Mouse (Mus musculus) embryonic facial prominence, embryonic 10.5 days (tissue): ENCODE results near the gene Sorbs1. TPM values are rescaled to one million over a fixed set of nuclear protein-coding genes. Genes with fewer than 3 reads are reported as not detected.

Source experiments
- DNase-seq: peaks from one replicate; pipeline ENCODE4 v3.0.0-alpha.2; 2017; ENCODE audit warnings: low spot score
- H3K27ac ChIP-seq: fragments of 300-500 bp; sonication (generic); replicated peaks from 2 replicates; pipeline ENCODE4 v1.5.1; 2016; ENCODE audit warnings: mild to moderate bottlenecking
- H3K27me3 ChIP-seq: fragments of 300-500 bp; sonication (generic); replicated peaks from 2 replicates; pipeline ENCODE4 v1.6.1; 2016; ENCODE audit warnings: low read depth, mild to moderate bottlenecking; ENCODE audit not compliant: poor library complexity, severe bottlenecking
- H3K36me3 ChIP-seq: fragments of 300-500 bp; sonication (generic); replicated peaks from 2 replicates; pipeline ENCODE4 v1.6.1; 2016; ENCODE audit warnings: mild to moderate bottlenecking, moderate library complexity
- H3K4me1 ChIP-seq: fragments of 300-500 bp; sonication (generic); 2 replicates; pipeline ENCODE4 v1.6.1; 2016
- H3K4me3 ChIP-seq: fragments of 300-500 bp; sonication (generic); 2 replicates; pipeline ENCODE4 v1.5.1; 2016; ENCODE audit warnings: mild to moderate bottlenecking, moderate library complexity
- H3K9me3 ChIP-seq: fragments of 300-500 bp; sonication (generic); 2 replicates; pipeline ENCODE4 v1.6.1; 2016; ENCODE audit warnings: mild to moderate bottlenecking
- WGBS: fragments of 180-500 bp; shearing (Covaris S2); methylation state at CpG from one replicate; pipeline ENCODE4 v1.1.7; 2016; 5-methylcytosine and 5-hydroxymethylcytosine counted together
- polyA plus RNA-seq: library from polyadenylated mRNA; unstranded; fragments of >200 nt; fragmentation: Nextera tagmentation; extraction: Ambion mirVana; gene quantifications from 2 replicates; pipeline ENCODE4 v1.2.1, GENCODE M21; 2016

The Sorbs1 gene
- polyA plus RNA-seq, 1 experiment from 2014 or later = 40.7 TPM

DNA sequence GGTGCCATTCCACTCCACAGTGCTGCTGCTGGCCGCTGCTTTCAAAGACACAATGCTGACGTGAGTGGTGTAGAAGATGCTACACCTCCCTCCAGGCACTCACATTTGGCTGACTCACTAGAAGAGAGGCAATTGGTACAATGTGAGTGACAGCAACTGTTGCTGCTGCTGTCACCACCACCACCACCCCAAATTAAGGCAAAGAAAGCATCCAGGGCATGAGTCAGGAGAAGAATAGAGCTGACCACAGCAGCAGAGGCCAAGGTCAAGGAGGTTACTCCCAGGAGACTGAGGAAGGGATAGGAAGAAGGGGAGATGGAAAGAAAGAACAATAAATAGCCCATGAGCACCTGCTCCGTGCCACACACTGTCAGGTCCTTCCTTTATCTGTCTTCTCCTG lies 84.4 kb downstream of the Sorbs1 start:
- no peak overlapping the region for H3K4me3 ChIP-seq
- peaks cover 24% of the 10 kb centered on the region for H3K4me1 ChIP-seq
- 66% methylated on average over 3 of the region's 3 CpGs for WGBS
- H3K27me3 ChIP-seq = no peaks in the 10 kb centered on the region
- H3K9me3 ChIP-seq = no peaks in the 10 kb centered on the region
- H3K27ac ChIP-seq = 0 out of 2 replicates have a peak overlapping the region, but pooled peaks have one; percentile 5
- no peak for DNase-seq
- H3K36me3 ChIP-seq = no peaks in the 10 kb centered on the region

DNA sequence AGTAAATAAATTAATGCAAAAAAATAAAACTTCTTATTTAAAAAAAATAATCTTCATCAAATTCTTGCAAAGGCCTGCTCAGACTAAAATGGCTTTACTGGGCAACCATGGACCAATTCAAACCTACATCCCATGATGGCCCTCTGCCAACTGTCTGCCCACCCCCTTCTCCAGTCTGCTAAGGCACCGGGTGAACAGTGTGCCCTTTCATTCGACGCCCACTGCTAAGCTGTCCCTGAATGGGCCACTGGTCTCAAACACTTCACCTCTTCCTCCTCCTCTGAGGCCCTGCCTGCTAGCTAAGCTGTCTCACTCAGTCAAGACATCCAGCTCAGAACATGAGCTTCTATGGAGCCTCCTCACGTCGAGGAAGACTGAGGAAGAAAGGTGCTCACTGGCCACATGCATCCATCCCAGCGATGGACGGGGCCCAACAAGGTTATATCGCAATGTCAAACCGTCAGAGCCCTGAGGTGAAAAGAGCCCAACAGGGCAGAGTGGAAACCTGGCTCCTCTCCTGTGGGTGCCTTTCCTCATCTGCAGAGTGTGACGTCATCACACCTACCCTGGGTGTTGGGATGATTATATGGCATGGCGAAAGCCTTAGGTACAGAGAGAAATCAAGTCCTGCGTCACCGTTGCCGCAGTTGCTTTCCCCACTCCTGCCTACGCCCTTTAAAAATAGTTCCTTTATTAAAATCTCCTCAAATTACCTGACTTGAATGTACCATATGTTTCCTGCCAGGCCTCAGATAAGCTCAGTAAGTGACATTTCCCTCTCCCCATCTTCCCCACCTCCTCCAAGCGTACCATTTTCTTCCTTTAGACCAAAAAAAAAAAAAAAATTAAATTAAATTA lies 87.2 kb downstream of the Sorbs1 start:
- Histone ChIP-seq H3K4me3 (no peak overlapping the region), H3K36me3 (no peaks in the 10 kb centered on the region), H3K4me1 (peaks cover 38% of the 10 kb centered on the region), H3K27ac (peak overlapping the region; percentile 57; the same call in 1 of the 2 replicates), H3K27me3 (no peaks in the 10 kb centered on the region), H3K9me3 (no peaks in the 10 kb centered on the region)
- WGBS = 82% methylated on average over 16 of the region's 16 CpGs
- no peak for DNase-seq

DNA sequence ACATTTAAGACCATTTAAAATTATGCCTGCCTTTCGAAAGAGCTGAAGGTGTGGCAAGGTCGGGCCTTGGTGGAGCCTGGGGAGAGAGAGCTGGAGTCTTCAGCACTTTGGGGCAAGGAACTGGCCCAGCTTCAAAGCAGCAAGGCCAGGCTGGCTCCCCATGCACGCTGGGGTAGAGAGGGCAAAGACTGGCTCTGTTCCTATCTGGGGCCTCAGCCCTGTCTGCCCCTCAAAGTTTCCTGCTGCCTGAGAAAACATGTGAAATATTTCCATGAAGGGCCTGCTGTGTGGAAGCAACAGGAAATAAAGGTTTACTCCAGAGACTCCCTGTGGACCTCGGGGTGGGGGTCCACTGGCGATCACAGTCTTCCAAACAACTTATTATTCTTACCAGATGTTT lies 88.3 kb downstream of the Sorbs1 start:
- peak; percentile 36 for DNase-seq
- no peak overlapping the region for H3K4me3 ChIP-seq
- H3K4me1 ChIP-seq = peaks cover 40% of the 10 kb centered on the region
- no peaks in the 10 kb centered on the region for H3K9me3 ChIP-seq
- H3K27me3 ChIP-seq = no peaks in the 10 kb centered on the region
- no peaks in the 10 kb centered on the region for H3K36me3 ChIP-seq
- WGBS = 42% methylated on average over 5 of the region's 5 CpGs
- peak overlapping the region; percentile 74 for H3K27ac ChIP-seq

DNA sequence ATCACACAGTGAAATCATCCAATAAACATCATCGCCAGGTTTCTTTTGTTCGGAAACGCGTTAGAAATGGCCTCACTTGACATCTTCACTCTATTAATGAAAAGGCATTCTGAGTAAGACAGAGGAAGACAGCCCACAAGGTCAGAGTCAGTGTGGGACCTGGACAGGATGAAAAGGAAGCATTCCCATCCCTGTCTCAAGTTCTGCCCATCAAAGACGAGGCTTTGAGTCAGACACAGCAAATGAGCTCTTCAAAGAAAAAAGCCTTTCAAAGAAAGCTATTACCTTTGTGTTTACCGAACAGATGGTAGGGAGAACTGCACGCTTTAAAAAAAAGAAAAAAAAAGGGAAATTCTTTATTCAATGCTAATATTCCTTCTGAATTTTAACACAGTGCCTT lies 92.5 kb downstream of the Sorbs1 start:
- H3K27me3 ChIP-seq = no peaks in the 10 kb centered on the region
- 72% methylated on average over 7 of the region's 7 CpGs for WGBS
- no peak overlapping the region for H3K4me3 ChIP-seq
- no peak for DNase-seq
- H3K9me3 ChIP-seq = no peaks in the 10 kb centered on the region
- H3K4me1 ChIP-seq = peaks cover 25% of the 10 kb centered on the region
- no peaks in the 10 kb centered on the region for H3K36me3 ChIP-seq
- H3K27ac ChIP-seq = no peak overlapping the region

DNA sequence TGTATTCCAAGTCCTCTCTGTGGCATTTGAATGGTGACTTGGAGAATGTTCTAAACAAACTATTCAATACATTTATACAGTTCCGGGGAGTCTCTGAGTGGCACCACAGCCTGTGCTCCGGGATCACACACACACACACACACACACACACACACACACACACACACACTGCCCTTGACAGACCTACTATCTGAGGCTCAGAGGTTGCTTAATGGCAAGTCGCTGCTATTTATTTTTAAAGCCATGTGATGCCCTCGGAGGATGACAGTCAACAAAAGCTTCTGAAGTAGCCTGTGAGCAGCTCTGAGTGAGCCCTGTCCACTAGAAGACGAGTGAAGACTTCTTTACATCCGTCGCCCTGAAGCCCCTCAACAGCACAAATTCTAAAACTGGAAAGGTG lies 94.3 kb downstream of the Sorbs1 start:
- peaks cover 27% of the 10 kb centered on the region for H3K4me1 ChIP-seq
- H3K4me3 ChIP-seq = no peak overlapping the region
- H3K9me3 ChIP-seq = no peaks in the 10 kb centered on the region
- no peaks in the 10 kb centered on the region for H3K36me3 ChIP-seq
- 82% methylated on average over 7 of the region's 7 CpGs for WGBS
- H3K27ac ChIP-seq = no peak overlapping the region
- H3K27me3 ChIP-seq = no peaks in the 10 kb centered on the region
- DNase-seq = no peak

DNA sequence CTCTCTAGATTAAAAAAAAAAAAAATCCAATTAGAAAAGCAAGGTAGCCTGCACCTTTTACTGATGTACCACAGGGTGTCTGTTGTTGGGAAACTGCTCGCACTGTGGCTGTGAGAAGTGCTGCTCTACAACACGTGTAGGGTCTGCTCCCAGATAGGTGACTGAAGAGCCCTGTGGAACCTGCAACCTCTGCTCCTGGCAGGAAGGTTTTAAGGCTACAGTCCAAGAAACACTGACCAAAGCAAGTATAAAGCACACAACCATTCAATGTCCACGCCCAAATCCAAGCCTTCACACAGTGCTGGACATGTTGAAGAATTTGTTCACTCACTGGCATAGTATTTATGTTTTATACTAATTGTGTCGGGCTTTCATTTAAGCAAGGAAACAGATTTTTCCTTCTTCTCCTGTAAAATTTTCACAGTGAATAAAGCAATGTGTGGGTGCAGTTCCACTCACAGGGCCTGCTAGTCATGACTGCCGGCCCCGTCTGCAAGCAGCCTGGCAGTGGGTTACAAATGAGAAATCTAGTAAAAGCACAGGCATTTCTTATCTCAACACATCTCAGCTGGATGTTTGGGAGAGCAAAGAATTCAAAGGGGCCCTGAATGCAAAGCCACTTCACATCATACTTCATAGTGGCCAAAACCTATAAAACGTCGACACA lies 96.3 kb downstream of the Sorbs1 start:
- H3K27me3 ChIP-seq = no peaks in the 10 kb centered on the region
- H3K4me1 ChIP-seq = peaks cover 18% of the 10 kb centered on the region
- no peak overlapping the region for H3K4me3 ChIP-seq
- no peak overlapping the region for H3K27ac ChIP-seq
- no peak for DNase-seq
- 89% methylated on average over 8 of the region's 8 CpGs for WGBS
- H3K9me3 ChIP-seq = no peaks in the 10 kb centered on the region
- H3K36me3 ChIP-seq = no peaks in the 10 kb centered on the region

DNA sequence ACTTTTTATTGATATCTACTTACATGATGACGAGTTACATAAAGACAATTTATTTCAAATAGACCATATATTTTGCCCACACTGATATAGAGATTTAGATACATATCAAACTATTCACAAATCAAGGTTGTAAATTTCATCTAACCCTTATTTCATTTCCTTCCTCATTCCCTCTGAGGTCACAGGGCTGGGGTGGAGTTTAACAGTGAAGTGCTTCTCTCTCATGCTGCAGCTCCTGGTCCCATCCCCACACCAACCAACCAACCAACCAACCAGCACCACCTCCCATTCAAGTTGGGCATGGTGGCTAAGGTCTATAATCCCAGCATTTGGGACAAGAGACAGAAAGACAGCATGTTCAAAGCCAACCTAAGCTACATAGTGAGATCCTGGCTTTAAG lies 97.9 kb downstream of the Sorbs1 start:
- H3K27me3 ChIP-seq = no peaks in the 10 kb centered on the region
- peaks cover 17% of the 10 kb centered on the region for H3K4me1 ChIP-seq
- no peak for DNase-seq
- no peaks in the 10 kb centered on the region for H3K9me3 ChIP-seq
- no peak overlapping the region for H3K27ac ChIP-seq
- H3K4me3 ChIP-seq = no peak overlapping the region
- H3K36me3 ChIP-seq = no peaks in the 10 kb centered on the region
- WGBS = 94% methylated on average over 1 of the region's 1 CpGs

DNA sequence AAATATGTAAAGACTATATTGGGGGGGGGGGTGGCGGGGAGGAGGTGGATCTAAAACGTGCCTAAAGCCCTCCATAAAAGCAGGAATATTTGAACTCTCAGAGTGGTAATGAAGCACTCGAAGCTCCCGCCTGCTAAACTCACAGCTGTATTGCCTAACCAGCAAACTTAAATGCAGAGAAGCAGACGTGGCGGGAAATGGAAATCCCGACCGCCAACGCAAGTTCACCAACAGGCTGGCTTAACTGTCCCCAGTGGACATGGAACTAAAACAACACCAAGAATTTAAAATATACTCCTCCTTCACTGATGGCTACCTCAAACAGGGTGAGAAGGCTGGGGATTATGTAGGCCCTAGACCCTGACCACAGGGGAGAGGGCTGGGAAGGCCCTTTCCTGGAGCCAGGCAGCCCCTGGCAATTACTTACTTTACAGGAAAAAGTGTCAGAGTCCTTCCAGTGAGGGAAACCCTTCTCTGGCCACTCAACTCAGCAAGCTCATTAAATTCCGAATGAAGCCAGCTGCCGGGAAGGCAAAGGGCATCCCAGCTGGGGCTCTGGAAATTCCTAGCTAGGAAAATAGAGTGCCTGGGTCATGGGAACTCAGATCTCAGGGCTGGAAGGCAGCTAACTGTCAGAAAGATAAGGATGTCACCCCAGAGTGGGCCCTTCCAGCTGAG lies 98.6 kb downstream of the Sorbs1 start:
- Histone ChIP-seq H3K4me1 (peaks cover 16% of the 10 kb centered on the region), H3K9me3 (no peaks in the 10 kb centered on the region), H3K27ac (peak overlapping the region; percentile 57; the same call in 1 of the 2 replicates), H3K36me3 (no peaks in the 10 kb centered on the region), H3K27me3 (no peaks in the 10 kb centered on the region), H3K4me3 (no peak overlapping the region)
- 61% methylated on average over 11 of the region's 11 CpGs for WGBS
- peak; percentile 53 for DNase-seq

DNA sequence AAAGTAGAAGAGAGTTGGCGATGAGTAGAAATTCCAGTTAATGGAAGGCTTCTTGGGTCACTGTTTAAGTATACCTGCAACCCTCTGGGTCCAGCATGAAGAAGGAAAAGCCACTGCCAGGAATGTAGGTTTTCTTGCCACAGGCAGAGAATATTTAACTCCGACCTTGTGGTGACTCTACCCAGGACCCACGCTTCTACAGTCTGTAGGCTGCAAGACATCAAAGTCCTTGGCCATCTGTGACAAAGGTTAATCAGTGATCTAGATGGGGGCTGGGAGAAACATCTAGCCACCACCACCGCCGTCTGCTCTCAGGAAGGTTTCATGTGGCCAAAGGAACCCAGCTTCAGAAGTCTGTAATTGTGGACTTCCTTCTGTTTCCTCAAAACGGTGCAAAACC lies 99.2 kb downstream of the Sorbs1 start:
- peak overlapping the region; percentile 57; the same call in 1 of the 2 replicates for H3K27ac ChIP-seq
- 61% methylated on average over 6 of the region's 6 CpGs for WGBS
- DNase-seq = no peak
- no peaks in the 10 kb centered on the region for H3K27me3 ChIP-seq
- peaks cover 16% of the 10 kb centered on the region for H3K4me1 ChIP-seq
- no peaks in the 10 kb centered on the region for H3K36me3 ChIP-seq
- no peaks in the 10 kb centered on the region for H3K9me3 ChIP-seq
- no peak overlapping the region for H3K4me3 ChIP-seq

DNA sequence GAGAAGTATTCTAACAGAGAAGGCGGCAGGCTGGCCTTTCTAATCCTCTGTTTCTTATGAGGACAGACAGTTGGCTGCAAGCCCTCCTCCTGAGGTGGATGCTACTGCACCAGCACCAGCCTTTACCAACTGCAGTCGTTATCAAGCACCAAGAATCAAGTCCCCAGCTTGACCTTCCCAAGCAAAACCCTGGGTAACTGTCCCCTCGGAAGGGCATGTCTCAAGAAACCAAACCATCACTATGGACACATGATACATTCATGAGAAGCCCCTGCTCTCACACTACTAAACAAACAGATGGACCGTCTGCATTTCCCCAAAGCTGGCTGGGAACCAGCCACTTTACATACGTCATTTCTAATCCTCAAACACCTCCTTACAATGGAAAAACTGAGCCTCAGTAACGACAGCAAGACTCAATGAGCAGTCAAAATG lies 102.2 kb downstream of the Sorbs1 start:
- no peaks in the 10 kb centered on the region for H3K36me3 ChIP-seq
- no peaks in the 10 kb centered on the region for H3K27me3 ChIP-seq
- H3K9me3 ChIP-seq = no peaks in the 10 kb centered on the region
- H3K27ac ChIP-seq = no peak overlapping the region
- DNase-seq = no peak
- no peak overlapping the region for H3K4me3 ChIP-seq
- 72% methylated on average over 6 of the region's 6 CpGs for WGBS
- H3K4me1 ChIP-seq = peaks cover 16% of the 10 kb centered on the region

DNA sequence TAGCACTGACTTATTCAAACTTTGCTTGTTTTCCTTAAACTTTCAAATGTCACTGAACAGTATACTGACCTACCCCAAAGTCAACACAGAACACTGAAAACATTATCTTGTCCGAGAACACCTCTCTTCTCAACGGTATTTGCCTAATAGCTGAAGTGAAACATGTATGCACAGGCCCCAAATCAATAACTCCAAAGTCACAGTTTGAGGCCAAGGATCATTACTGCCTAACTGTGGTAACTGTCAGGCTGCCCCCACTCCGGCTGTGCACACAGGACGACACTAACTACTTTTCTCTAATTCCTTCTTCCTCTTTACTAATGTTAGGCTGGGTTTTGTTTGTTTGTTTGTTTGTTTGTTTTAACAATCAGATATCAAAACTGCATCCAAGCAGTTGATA lies 103.1 kb downstream of the Sorbs1 start:
- H3K4me3 ChIP-seq = no peak overlapping the region
- no peaks in the 10 kb centered on the region for H3K27me3 ChIP-seq
- WGBS = 77% methylated on average over 4 of the region's 4 CpGs

DNA sequence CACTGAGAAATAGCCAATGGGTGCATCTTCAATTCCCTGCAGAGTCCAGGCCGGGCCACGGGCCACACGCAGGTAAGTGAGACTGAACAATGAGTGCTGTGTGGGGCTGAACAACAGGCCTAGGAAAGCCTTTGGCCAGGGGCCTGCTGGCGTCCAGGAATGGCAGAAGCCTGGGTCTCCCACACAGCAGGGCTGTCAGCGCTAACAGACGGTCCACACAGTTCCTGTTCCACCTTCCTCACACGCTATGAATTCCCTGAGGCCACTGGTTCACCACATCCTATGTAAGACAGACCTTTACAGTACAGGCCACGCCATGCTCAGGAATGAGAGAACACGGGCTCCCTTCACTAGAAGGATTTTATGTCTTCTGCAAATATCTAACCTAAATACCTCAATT lies 103.5 kb downstream of the Sorbs1 start:
- peak overlapping the region; percentile 54 for H3K27ac ChIP-seq
- DNase-seq = no peak
- no peaks in the 10 kb centered on the region for H3K9me3 ChIP-seq
- WGBS = 69% methylated on average over 9 of the region's 9 CpGs
- H3K36me3 ChIP-seq = no peaks in the 10 kb centered on the region
- H3K27me3 ChIP-seq = no peaks in the 10 kb centered on the region
- no peak overlapping the region for H3K4me3 ChIP-seq
- H3K4me1 ChIP-seq = peaks cover 24% of the 10 kb centered on the region

More for the DNA sequence above, 103.1 kb downstream of the Sorbs1 start:
- H3K9me3 ChIP-seq = no peaks in the 10 kb centered on the region
- peaks cover 23% of the 10 kb centered on the region for H3K4me1 ChIP-seq
- H3K27ac ChIP-seq = no peak overlapping the region
- H3K36me3 ChIP-seq = no peaks in the 10 kb centered on the region
- no peak for DNase-seq
